Mouse (Mus musculus): ENCODE measurements at regions not wholly inside any gene's neighbourhood (a gene's known extent, or its start where the extent isn't known, plus 50 kb on each side); places are given as distances from the start of the nearest gene placed in this dataset.
A peak's percentile ranks its signal among the peaks of the same experiment; 100 is the strongest.

GRCm38 (mm10) chr17:88164805-88165204 is 99.7 kb upstream of the Fbxo11 start:
- no peak overlapping the region for H3K27ac ChIP-seq (replicated peaks; ENCODE audit: low read depth, low read length)
- no peaks in the 10 kb centered on the region for H3K4me1 ChIP-seq (ENCODE audit: control insufficient read depth, insufficient read depth, low read length)
- 76% methylated on average over 4 of the region's 4 CpGs for WGBS
- H3K4me3 ChIP-seq (ENCODE audit: low read depth, low read length) = no peak overlapping the region
- no peaks in the 10 kb centered on the region for H3K36me3 ChIP-seq (ENCODE audit: control insufficient read depth, insufficient read depth, low read length)
- no peak overlapping the region for H3K9ac ChIP-seq (ENCODE audit: low read depth, low read length)
- no peak for DNase-seq (ENCODE audit: low spot score)
- no peaks in the 10 kb centered on the region; the same call in 1 of the 2 replicates for H3K27me3 ChIP-seq (replicated peaks; ENCODE audit: control insufficient read depth, insufficient read depth, low read length)
- no peak for ATAC-seq (ENCODE audit: low read depth)
- H3K4me2 ChIP-seq (ENCODE audit: low read depth, low read length) = no peak overlapping the region
- no peaks in the 10 kb centered on the region for H3K9me3 ChIP-seq (ENCODE audit: control insufficient read depth, low read length)

- Histone ChIP-seq H3K27me3 (replicated peaks; ENCODE audit: control insufficient read depth, insufficient read depth, low read length) (no peaks in the 10 kb centered on the region), H3K9me3 (ENCODE audit: control insufficient read depth, low read length) (no peaks in the 10 kb centered on the region), H3K27ac (replicated peaks; ENCODE audit: low read depth, low read length) (no peak overlapping the region), H3K9ac (ENCODE audit: low read depth, low read length) (no peak overlapping the region), H3K4me2 (ENCODE audit: low read depth, low read length) (no peak overlapping the region), H3K36me3 (ENCODE audit: control insufficient read depth, insufficient read depth, low read length) (no peaks in the 10 kb centered on the region), H3K4me3 (ENCODE audit: low read depth, low read length) (no peak overlapping the region), H3K4me1 (ENCODE audit: control insufficient read depth, insufficient read depth, low read length) (no peaks in the 10 kb centered on the region)
- DNase-seq (ENCODE audit: low spot score) (no peak), ATAC-seq (ENCODE audit: low read depth) (no peak)
- 84% methylated on average over 6 of the region's 6 CpGs for WGBS
These were observed 100.7 kb upstream of the Fbxo11 start for GRCm38 (mm10) chr17:88165811-88166210.

GRCm38 (mm10) chr17:88168262-88169096 is 103.4 kb upstream of the Fbxo11 start:
- ATAC-seq (ENCODE audit: low read depth) = no peak
- no peak overlapping the region for H3K27ac ChIP-seq (replicated peaks; ENCODE audit: low read depth, low read length)

GRCm38 (mm10) chr17:88171606-88172005 is 106.5 kb upstream of the Fbxo11 start:
- H3K27ac ChIP-seq (replicated peaks; ENCODE audit: low read depth, low read length) = no peak overlapping the region
- 77% methylated on average over 3 of the region's 3 CpGs for WGBS
- H3K4me3 ChIP-seq (ENCODE audit: low read depth, low read length) = no peak overlapping the region
- H3K4me1 ChIP-seq (ENCODE audit: control insufficient read depth, insufficient read depth, low read length) = no peaks in the 10 kb centered on the region
- no peak for ATAC-seq (ENCODE audit: low read depth)
- no peaks in the 10 kb centered on the region for H3K9me3 ChIP-seq (ENCODE audit: control insufficient read depth, low read length)
- DNase-seq (ENCODE audit: low spot score) = no peak
- H3K4me2 ChIP-seq (ENCODE audit: low read depth, low read length) = no peak overlapping the region
- H3K9ac ChIP-seq (ENCODE audit: low read depth, low read length) = no peak overlapping the region
- no peaks in the 10 kb centered on the region for H3K27me3 ChIP-seq (replicated peaks; ENCODE audit: control insufficient read depth, insufficient read depth, low read length)
- no peaks in the 10 kb centered on the region for H3K36me3 ChIP-seq (ENCODE audit: control insufficient read depth, insufficient read depth, low read length)

More at GRCm38 (mm10) chr17:88168262-88169096, 103.4 kb upstream of the Fbxo11 start:
- H3K9me3 ChIP-seq (ENCODE audit: control insufficient read depth, low read length) = no peaks in the 10 kb centered on the region
- H3K27me3 ChIP-seq (replicated peaks; ENCODE audit: control insufficient read depth, insufficient read depth, low read length) = no peaks in the 10 kb centered on the region
- no peak for DNase-seq (ENCODE audit: low spot score)
- H3K4me2 ChIP-seq (ENCODE audit: low read depth, low read length) = no peak overlapping the region
- no peaks in the 10 kb centered on the region for H3K36me3 ChIP-seq (ENCODE audit: control insufficient read depth, insufficient read depth, low read length)
- WGBS = 68% methylated on average over 8 of the region's 8 CpGs
- H3K4me3 ChIP-seq (ENCODE audit: low read depth, low read length) = no peak overlapping the region
- H3K4me1 ChIP-seq (ENCODE audit: control insufficient read depth, insufficient read depth, low read length) = no peaks in the 10 kb centered on the region
- H3K9ac ChIP-seq (ENCODE audit: low read depth, low read length) = no peak overlapping the region

GRCm38 (mm10) chr17:88173354-88174032 is 108.4 kb upstream of the Fbxo11 start:
- Histone ChIP-seq H3K4me3 (ENCODE audit: low read depth, low read length) (no peak overlapping the region), H3K9ac (ENCODE audit: low read depth, low read length) (no peak overlapping the region), H3K9me3 (ENCODE audit: control insufficient read depth, low read length) (no peaks in the 10 kb centered on the region), H3K27me3 (replicated peaks; ENCODE audit: control insufficient read depth, insufficient read depth, low read length) (no peaks in the 10 kb centered on the region), H3K4me1 (ENCODE audit: control insufficient read depth, insufficient read depth, low read length) (no peaks in the 10 kb centered on the region), H3K4me2 (ENCODE audit: low read depth, low read length) (no peak overlapping the region), H3K27ac (replicated peaks; ENCODE audit: low read depth, low read length) (no peak overlapping the region; the same call in 1 of the 2 replicates), H3K36me3 (ENCODE audit: control insufficient read depth, insufficient read depth, low read length) (no peaks in the 10 kb centered on the region)
- WGBS = 80% methylated on average over 4 of the region's 4 CpGs
- DNase-seq (ENCODE audit: low spot score) = no peak
- ATAC-seq (ENCODE audit: low read depth) = no peak

- H3K4me1 ChIP-seq (ENCODE audit: control insufficient read depth, insufficient read depth, low read length) = no peaks in the 10 kb centered on the region
- WGBS = 57% methylated on average over 10 of the region's 10 CpGs
- H3K9me3 ChIP-seq (ENCODE audit: control insufficient read depth, low read length) = no peaks in the 10 kb centered on the region
- no peak overlapping the region for H3K4me3 ChIP-seq (ENCODE audit: low read depth, low read length)
- DNase-seq (ENCODE audit: low spot score) = peak; percentile 89
- peak overlapping the region; percentile 75 for H3K27ac ChIP-seq (replicated peaks; ENCODE audit: low read depth, low read length)
- H3K36me3 ChIP-seq (ENCODE audit: control insufficient read depth, insufficient read depth, low read length) = no peaks in the 10 kb centered on the region
- peak overlapping the region; percentile 35 for H3K4me2 ChIP-seq (ENCODE audit: low read depth, low read length)
- peak; percentile 76; the same call in 1 of the 2 replicates for ATAC-seq (ENCODE audit: low read depth)
- H3K27me3 ChIP-seq (replicated peaks; ENCODE audit: control insufficient read depth, insufficient read depth, low read length) = no peaks in the 10 kb centered on the region
- no peak overlapping the region for H3K9ac ChIP-seq (ENCODE audit: low read depth, low read length)
These were observed 109.2 kb upstream of the Fbxo11 start for GRCm38 (mm10) chr17:88174242-88174679.

- WGBS = 83% methylated on average over 4 of the region's 4 CpGs
- Histone ChIP-seq H3K4me2 (ENCODE audit: low read depth, low read length) (no peak overlapping the region), H3K9ac (ENCODE audit: low read depth, low read length) (no peak overlapping the region), H3K36me3 (ENCODE audit: control insufficient read depth, insufficient read depth, low read length) (no peaks in the 10 kb centered on the region), H3K27me3 (replicated peaks; ENCODE audit: control insufficient read depth, insufficient read depth, low read length) (no peaks in the 10 kb centered on the region), H3K4me3 (ENCODE audit: low read depth, low read length) (no peak overlapping the region), H3K9me3 (ENCODE audit: control insufficient read depth, low read length) (no peaks in the 10 kb centered on the region), H3K4me1 (ENCODE audit: control insufficient read depth, insufficient read depth, low read length) (no peaks in the 10 kb centered on the region), H3K27ac (replicated peaks; ENCODE audit: low read depth, low read length) (no peak overlapping the region)
- DNase-seq (ENCODE audit: low spot score) (no peak), ATAC-seq (ENCODE audit: low read depth) (no peak)
These were observed 111.0 kb upstream of the Fbxo11 start for GRCm38 (mm10) chr17:88175951-88176623.

- no peak overlapping the region for H3K9ac ChIP-seq (ENCODE audit: low read depth, low read length)
- WGBS = 80% methylated on average over 5 of the region's 5 CpGs
- no peaks in the 10 kb centered on the region for H3K36me3 ChIP-seq (ENCODE audit: control insufficient read depth, insufficient read depth, low read length)
- no peak overlapping the region for H3K4me2 ChIP-seq (ENCODE audit: low read depth, low read length)
- ATAC-seq (ENCODE audit: low read depth) = no peak
- DNase-seq (ENCODE audit: low spot score) = no peak
- no peak overlapping the region for H3K27ac ChIP-seq (replicated peaks; ENCODE audit: low read depth, low read length)
- no peaks in the 10 kb centered on the region for H3K27me3 ChIP-seq (replicated peaks; ENCODE audit: control insufficient read depth, insufficient read depth, low read length)
- 0 out of 2 replicates have a peak, but pooled peaks cover 2% of the 10 kb centered on the region for H3K4me1 ChIP-seq (ENCODE audit: control insufficient read depth, insufficient read depth, low read length)
- H3K4me3 ChIP-seq (ENCODE audit: low read depth, low read length) = no peak overlapping the region
- H3K9me3 ChIP-seq (ENCODE audit: control insufficient read depth, low read length) = no peaks in the 10 kb centered on the region
These were observed 125.6 kb upstream of the Fbxo11 start for GRCm38 (mm10) chr17:88190735-88191134.
